Mouse (Mus musculus): Measurements from ENCODE around the gene Cand2. TPM values are rescaled to one million over a fixed set of nuclear protein-coding genes. Genes with fewer than 3 reads are reported as not detected.
A peak's percentile ranks its signal among the peaks of the same experiment; 100 is the strongest.

Gene Cand2
- polyA plus RNA-seq, 1 experiment: 30.5 TPM

DNA sequence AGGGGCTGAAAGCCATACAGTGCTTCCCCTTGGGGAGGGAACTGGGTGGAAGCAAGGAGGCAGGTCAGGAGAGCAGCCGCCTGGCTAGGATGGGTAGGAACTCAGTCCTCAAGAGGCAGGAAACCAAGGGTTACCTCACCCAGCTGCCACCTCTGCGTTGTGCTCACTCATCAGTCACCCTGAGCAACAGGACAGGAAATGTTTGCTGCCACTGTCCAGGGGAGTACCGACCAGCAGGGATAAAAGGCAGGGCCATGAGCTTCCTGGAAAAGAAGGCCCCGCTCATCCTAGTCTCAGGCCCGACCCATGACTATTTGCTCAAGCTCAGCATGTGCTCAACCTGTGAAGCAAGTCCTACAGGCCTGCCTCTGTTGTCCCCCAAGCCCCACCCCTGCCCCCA lies 14.9 kb upstream of the Cand2 start:
- TF ChIP-seq CTCF (IDR thresholded peaks at IDR 0.05; ENCODE audit: borderline replicate concordance, extremely low read depth, insufficient read depth, insufficient read length): no peak
- TF ChIP-seq POLR2A (IDR thresholded peaks at IDR 0.05; ENCODE audit: borderline replicate concordance, extremely low read depth, insufficient read depth, insufficient read length, poor library complexity, severe bottlenecking): no peak
- DNase-seq (ENCODE audit: low read depth): no peak

DNA sequence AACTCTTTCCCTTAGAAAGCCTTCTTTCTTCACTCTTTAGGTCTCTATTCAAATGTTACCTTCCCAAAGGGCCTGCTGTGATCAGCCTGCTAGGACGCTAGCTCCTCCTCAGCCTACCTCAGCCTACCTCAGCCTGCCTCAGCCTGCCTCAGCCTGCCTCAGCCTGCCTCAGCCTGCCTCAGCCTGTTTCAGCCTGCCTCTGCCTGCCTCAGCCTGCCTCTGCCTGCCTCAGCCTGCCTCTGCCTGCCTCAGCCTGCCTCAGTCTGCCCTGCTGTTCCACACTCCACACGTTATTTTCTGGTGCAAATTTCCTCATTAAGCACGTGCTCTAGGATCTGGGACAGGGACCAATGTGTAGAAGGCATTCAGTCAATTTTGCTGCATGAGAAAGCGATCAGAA lies 14.2 kb upstream of the Cand2 start:
- DNase-seq (ENCODE audit: low read depth): no peak

DNA sequence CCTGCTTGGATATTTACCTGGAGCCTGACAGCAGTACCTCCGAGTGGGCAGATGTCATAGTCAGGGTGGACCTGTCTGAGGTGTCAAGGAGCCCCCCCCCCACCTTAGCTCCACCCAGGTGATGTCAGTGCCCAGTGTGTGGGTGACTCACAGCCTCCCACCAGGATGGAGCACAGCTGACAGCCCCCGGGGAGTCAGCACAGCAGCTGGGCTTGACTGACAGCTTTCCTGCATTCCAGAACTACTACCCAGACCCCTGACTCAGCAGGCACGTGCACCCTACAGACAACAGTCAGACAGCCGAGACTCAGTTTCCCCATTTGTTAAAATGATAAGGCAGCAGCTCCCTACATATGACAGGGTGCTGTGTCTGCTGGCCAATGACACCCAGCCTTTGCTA lies 13.4 kb upstream of the Cand2 start:
- no peak for DNase-seq (ENCODE audit: low read depth)

More for the DNA sequence above, 14.2 kb upstream of the Cand2 start:
- TF ChIP-seq POLR2A (IDR thresholded peaks at IDR 0.05; ENCODE audit: borderline replicate concordance, extremely low read depth, insufficient read depth, insufficient read length, poor library complexity, severe bottlenecking): no peak
- no peak for TF ChIP-seq CTCF (IDR thresholded peaks at IDR 0.05; ENCODE audit: borderline replicate concordance, extremely low read depth, insufficient read depth, insufficient read length)

DNA sequence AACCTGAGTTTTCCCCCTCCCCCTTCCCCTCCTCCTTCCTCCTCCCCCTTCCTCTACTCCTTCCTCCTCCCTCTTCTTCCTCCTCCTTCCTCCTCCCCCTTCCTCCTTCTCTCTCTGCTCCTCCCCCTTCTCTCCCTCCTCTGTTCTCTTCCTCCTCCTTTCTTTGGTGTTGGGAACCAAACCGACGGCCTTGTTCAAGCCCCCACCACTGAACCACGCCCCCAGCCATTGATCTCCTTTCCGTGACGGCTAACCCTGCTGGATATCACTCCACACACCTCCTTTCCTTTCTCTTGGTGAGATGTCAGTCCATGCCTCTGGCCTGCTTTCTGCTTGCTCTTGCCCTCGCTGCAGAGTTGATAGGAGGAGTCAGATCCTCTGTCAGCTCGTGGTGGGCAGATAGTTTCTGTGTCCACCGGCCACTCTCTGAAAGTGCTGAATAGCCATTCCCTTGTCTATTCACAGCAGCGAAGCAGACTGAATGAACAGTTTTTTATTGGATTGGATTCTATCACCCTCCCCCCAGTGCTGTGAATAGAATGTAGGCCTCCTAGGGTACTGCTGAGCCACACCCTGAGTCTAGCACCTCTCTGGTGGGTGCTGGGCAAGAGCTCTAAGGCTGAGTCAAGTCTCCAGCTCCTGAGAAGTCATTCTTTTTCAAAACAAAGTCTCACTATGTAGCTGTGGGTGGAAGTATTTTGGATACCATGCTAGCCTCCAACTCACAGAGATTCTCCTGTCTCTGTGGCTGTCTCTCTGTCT lies 12.2 kb upstream of the Cand2 start, which contains the start of gene Tmem40:
Gene Tmem40 (minus strand): TSS at position 416 of the 762 bp plus-strand sequence.
- DNase-seq (ENCODE audit: low read depth): peak; percentile 49
- no peak for TF ChIP-seq POLR2A (IDR thresholded peaks at IDR 0.05; ENCODE audit: borderline replicate concordance, extremely low read depth, insufficient read depth, insufficient read length, poor library complexity, severe bottlenecking)

More for the DNA sequence above, 13.4 kb upstream of the Cand2 start:
- TF ChIP-seq POLR2A (IDR thresholded peaks at IDR 0.05; ENCODE audit: borderline replicate concordance, extremely low read depth, insufficient read depth, insufficient read length, poor library complexity, severe bottlenecking) (no peak), CTCF (IDR thresholded peaks at IDR 0.05; ENCODE audit: borderline replicate concordance, extremely low read depth, insufficient read depth, insufficient read length) (no peak)

DNA sequence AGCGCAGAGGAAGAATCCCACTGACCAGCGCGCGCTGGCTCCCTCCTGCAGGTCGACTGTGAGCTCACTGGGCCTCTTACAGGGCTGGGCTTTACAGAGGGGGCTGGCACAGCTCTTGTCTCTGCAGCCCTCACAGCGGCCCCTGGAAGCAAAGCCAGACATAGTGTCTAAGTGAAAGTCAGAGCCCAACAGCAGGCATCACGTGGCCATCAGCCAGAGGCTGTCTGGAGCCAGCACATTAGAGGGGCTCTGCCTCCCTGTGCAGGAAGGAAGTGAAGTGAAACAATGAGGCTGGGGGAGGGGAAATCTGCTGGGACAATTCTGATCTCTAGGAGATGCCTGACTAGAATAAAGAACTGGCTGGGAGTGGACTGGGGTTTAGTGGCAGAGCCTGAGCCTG lies 10.2 kb upstream of the Cand2 start:
- no peak for TF ChIP-seq POLR2A (IDR thresholded peaks at IDR 0.05; ENCODE audit: borderline replicate concordance, extremely low read depth, insufficient read depth, insufficient read length, poor library complexity, severe bottlenecking)
- peak; percentile 95 for DNase-seq (ENCODE audit: low read depth)

DNA sequence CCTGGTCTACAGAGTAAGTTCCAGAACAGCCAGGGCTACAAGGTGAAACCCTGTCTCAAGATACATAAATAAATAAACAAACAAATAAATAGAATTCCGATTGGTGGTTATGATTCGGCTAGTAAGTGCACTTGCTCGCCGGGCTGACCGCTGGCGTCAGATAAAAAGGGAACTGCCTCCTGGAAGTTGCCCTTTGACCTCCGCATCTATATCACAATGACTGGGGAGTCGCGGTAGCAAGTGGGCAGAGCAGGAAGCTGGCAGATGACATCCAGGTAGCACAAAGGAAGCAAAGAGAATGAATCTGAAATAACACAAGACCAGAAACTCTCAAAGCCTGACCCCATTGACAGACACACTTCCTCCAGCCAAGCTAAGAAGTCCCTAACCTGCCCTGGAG lies 7.0 kb upstream of the Cand2 start:
- TF ChIP-seq CTCF (IDR thresholded peaks at IDR 0.05; ENCODE audit: borderline replicate concordance, extremely low read depth, insufficient read depth, insufficient read length): no peak
- no peak for TF ChIP-seq POLR2A (IDR thresholded peaks at IDR 0.05; ENCODE audit: borderline replicate concordance, extremely low read depth, insufficient read depth, insufficient read length, poor library complexity, severe bottlenecking)
- DNase-seq (ENCODE audit: low read depth): no peak

DNA sequence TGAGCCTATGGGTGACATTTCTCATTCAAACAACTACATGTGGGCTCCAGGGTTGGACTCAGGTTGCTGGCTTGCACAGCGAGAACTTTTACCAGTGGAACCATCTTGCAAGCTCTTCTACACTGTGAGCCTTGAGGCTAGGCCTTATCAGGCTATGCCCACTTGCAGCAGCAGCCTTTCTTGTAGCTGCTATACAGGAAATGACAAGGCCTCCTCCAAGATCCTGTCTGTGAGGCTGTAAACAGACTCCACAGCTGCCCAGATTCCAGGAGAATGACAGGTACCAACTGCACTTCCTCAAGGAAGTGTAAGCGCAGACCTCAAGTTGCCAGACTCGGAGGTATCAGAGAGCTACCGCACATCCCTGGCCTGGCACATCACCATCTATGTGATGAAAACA lies 6.1 kb upstream of the Cand2 start:
- DNase-seq (ENCODE audit: low read depth): no peak
- no peak for TF ChIP-seq POLR2A (IDR thresholded peaks at IDR 0.05; ENCODE audit: borderline replicate concordance, extremely low read depth, insufficient read depth, insufficient read length, poor library complexity, severe bottlenecking)

DNA sequence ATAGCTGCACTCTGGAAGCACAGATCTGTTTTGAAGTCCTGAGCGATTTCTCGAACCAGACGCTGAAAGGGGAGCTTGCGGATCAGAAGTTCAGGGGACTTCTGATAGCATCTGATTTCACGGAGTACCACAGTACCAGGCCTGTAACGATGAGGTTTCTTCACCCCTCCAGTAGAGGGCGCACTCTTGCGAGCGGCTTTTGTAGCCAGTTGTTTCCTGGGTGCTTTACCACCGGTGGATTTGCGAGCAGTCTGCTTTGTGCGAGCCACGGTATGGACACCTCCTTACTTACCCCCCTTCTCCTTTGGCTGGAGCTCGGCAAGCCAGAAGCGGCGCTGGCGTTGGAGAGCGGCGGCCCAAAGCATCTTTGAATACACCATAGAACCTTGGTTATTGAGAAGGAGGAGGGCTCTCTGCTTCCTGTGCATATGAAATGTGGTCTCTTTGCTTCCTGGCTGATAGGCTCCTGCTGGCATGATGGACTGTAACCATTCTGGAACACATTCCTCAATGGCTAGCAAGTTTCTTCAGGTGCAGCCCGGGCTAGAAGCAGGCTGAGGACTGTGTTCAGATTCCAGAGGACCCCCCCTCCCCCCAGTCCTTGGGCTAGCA lies 4.2 kb upstream of the Cand2 start:
- DNase-seq (ENCODE audit: low read depth): no peak
- TF ChIP-seq POLR2A (IDR thresholded peaks at IDR 0.05; ENCODE audit: borderline replicate concordance, extremely low read depth, insufficient read depth, insufficient read length, poor library complexity, severe bottlenecking) (no peak), CTCF (IDR thresholded peaks at IDR 0.05; ENCODE audit: borderline replicate concordance, extremely low read depth, insufficient read depth, insufficient read length) (0 out of 2 replicates have a peak, but pooled peaks have one; percentile 3)

DNA sequence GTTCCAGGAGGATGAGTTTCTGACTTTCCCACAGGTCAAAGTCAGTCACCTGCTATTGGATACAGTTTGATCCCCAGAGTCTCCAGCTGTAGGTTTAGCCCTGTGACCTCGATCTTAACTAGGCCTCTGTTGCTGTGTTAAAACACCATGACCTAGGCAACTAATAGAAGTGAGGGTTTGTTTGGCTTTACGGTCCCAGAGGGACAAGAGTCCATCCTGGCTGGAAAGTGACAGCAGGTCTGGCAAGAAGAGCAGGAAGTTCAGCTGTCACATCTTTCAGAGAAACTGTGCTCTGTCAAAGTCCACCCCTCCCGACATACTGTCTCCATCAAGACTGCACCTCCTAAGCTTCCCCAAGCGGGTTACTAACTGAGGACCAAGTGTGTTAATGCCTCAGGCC lies 3.5 kb upstream of the Cand2 start:
- DNase-seq (ENCODE audit: low read depth): no peak
- TF ChIP-seq CTCF (IDR thresholded peaks at IDR 0.05; ENCODE audit: borderline replicate concordance, extremely low read depth, insufficient read depth, insufficient read length): no peak
- TF ChIP-seq POLR2A (IDR thresholded peaks at IDR 0.05; ENCODE audit: borderline replicate concordance, extremely low read depth, insufficient read depth, insufficient read length, poor library complexity, severe bottlenecking): no peak

DNA sequence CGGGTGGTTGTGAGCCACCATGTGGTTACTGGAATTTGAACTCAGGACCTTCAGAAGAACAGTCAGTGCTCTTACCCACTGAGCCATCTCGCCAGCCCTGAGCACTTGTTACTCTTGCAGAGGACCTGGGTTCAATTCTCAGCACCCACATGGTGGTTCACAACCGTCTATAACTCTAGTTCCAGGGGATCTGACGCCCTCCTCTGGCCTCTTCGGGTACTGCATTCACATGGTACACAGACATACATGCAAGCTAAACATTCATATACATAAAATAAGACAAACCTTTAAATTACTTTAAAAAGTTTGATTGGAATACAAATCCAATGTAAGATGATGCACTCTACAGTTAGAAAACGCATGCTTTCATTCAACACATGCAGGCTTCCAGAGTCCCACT lies 2.1 kb upstream of the Cand2 start:
- DNase-seq (ENCODE audit: low read depth): no peak
- TF ChIP-seq CTCF (IDR thresholded peaks at IDR 0.05; ENCODE audit: borderline replicate concordance, extremely low read depth, insufficient read depth, insufficient read length) (no peak), POLR2A (IDR thresholded peaks at IDR 0.05; ENCODE audit: borderline replicate concordance, extremely low read depth, insufficient read depth, insufficient read length, poor library complexity, severe bottlenecking) (no peak)

DNA sequence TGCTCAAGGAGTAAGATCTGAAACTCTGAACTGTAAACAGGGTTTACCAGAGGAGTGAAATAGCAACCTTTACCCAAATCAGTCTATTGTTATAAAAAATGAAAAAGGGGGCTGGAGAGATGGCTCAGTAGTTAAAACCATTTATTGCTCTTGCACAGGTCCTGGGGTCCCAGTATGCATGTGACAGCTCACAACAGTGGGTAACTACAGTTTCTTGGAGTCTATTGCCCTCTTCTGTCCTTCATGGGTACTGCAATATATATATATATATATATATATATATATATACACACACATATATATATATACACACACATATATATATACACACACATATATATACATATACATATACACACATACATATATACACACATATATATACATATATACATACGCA lies 1.7 kb upstream of the Cand2 start:
- DNase-seq (ENCODE audit: low read depth): no peak

DNA sequence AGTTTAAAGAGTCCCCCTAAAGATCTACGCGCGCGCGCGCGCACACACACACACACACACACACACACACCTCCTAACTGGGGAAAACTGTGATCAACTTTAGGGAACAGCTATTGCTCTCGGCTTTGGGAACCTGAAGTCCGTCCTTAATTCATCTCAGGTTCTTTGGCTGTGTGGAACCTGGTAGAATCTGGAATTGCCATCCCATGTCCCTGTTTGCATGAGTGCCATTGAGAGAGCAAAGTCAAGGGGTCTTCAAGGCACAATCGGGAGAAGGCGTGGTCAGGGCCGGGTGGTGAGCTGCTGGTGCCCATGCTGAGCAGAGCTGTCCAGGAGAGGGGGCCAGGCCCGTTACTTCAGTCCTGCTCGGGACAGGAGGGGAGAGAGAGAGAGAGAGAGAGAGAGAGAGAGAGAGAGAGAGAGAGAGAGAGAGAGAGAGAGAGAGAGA lies 348 bp upstream of the Cand2 start:
- TF ChIP-seq POLR2A (IDR thresholded peaks at IDR 0.05; ENCODE audit: borderline replicate concordance, extremely low read depth, insufficient read depth, insufficient read length, poor library complexity, severe bottlenecking): no peak
- no peak for TF ChIP-seq CTCF (IDR thresholded peaks at IDR 0.05; ENCODE audit: borderline replicate concordance, extremely low read depth, insufficient read depth, insufficient read length)
- DNase-seq (ENCODE audit: low read depth): peak; percentile 90

More for the DNA sequence above, 1.7 kb upstream of the Cand2 start:
- TF ChIP-seq CTCF (IDR thresholded peaks at IDR 0.05; ENCODE audit: borderline replicate concordance, extremely low read depth, insufficient read depth, insufficient read length) (peak; percentile 11; the same call in 1 of the 2 replicates), POLR2A (IDR thresholded peaks at IDR 0.05; ENCODE audit: borderline replicate concordance, extremely low read depth, insufficient read depth, insufficient read length, poor library complexity, severe bottlenecking) (no peak)
